Mouse (Mus musculus) embryonic facial prominence, embryonic 13.5 days (tissue): ENCODE data around the gene St8sia6. TPM values are rescaled to one million over a fixed set of nuclear protein-coding genes. Genes with fewer than 3 reads are reported as not detected.
A peak's percentile ranks its signal among the peaks of the same experiment; 100 is the strongest.

Source experiments
- ATAC-seq: fragments of 200-750 bp; cut with Nextera tagmentation; 2 replicates; pipeline ENCODE4 v1.8.0; 2017; ENCODE audit warnings: low read depth; ENCODE audit not compliant: insufficient number of reproducible peaks, insufficient read depth, low FRiP score, low TSS enrichment
- H3K27ac ChIP-seq: fragments of 300-500 bp; sonication (generic); 2 replicates; pipeline ENCODE4 v1.5.1; 2015; ENCODE audit warnings: moderate library complexity, mild to moderate bottlenecking, inconsistent platforms
- H3K27me3 ChIP-seq: fragments of 300-500 bp; sonication (generic); 2 replicates; pipeline ENCODE4 v1.6.1; 2015; ENCODE audit warnings: mild to moderate bottlenecking, inconsistent platforms
- H3K36me3 ChIP-seq: fragments of 300-500 bp; sonication (generic); 2 replicates; pipeline ENCODE4 v1.6.1; 2015; ENCODE audit warnings: mild to moderate bottlenecking, inconsistent platforms
- H3K4me1 ChIP-seq: fragments of 300-500 bp; sonication (generic); 2 replicates; pipeline ENCODE4 v1.6.1; 2015; ENCODE audit warnings: inconsistent platforms
- H3K4me2 ChIP-seq: fragments of 300-500 bp; sonication (generic); 2 replicates; pipeline ENCODE4 v1.6.1; 2015; ENCODE audit warnings: moderate library complexity, mild to moderate bottlenecking, inconsistent platforms
- H3K4me3 ChIP-seq: fragments of 300-500 bp; sonication (generic); 2 replicates; pipeline ENCODE4 v1.5.1; 2015; ENCODE audit warnings: mild to moderate bottlenecking, inconsistent platforms
- H3K9ac ChIP-seq: fragments of 300-500 bp; sonication (generic); 2 replicates; pipeline ENCODE4 v1.6.1; 2015; ENCODE audit warnings: mild to moderate bottlenecking, inconsistent platforms
- H3K9me3 ChIP-seq: fragments of 300-500 bp; sonication (generic); 2 replicates; pipeline ENCODE4 v1.6.1; 2016; ENCODE audit warnings: inconsistent platforms
- WGBS: fragments of 180-500 bp; shearing (Covaris S2); methylation state at CpG from one replicate; pipeline ENCODE4 v1.1.7; 2015; ENCODE audit warnings: mixed read lengths; 5-methylcytosine and 5-hydroxymethylcytosine counted together
- polyA plus RNA-seq: library from polyadenylated mRNA; unstranded; fragments of >200 nt; fragmentation: Nextera tagmentation; extraction: Ambion mirVana; gene quantifications from 2 replicates; pipeline ENCODE4 v1.2.1, GENCODE M21; 2015

Gene St8sia6
- polyA plus RNA-seq, result 1.0 and 1.8 TPM in 2 replicates

- Histone ChIP-seq H3K4me3 (peak within 1 kb of the TSS; percentile 60), H3K4me1 (peaks cover 4% of the 10 kb centered on the region), H3K4me2 (peak within 1 kb of the TSS; percentile 99), H3K27ac (no peak within 1 kb of the TSS), H3K9me3 (no peaks in the 10 kb centered on the region), H3K9ac (peak within 1 kb of the TSS; percentile 71), H3K27me3 (peaks cover 49% of the 10 kb centered on the region), H3K36me3 (no peaks in the 10 kb centered on the region)
- no peak for ATAC-seq
- WGBS, result 60% methylated on average over 8 of the region's 8 CpGs
Measured at GRCm38 (mm10) chr2:13793969-13794363, at the start of gene St8sia6. TSS of gene St8sia6 (minus strand) at chr2:13794064.

GRCm38 (mm10) chr2:13836310-13836709, 42.4 kb upstream of the St8sia6 start:
- H3K4me1 ChIP-seq, result no peaks in the 10 kb centered on the region
- WGBS, result 81% methylated on average over 3 of the region's 3 CpGs

GRCm38 (mm10) chr2:13834989-13835388, 41.1 kb upstream of the St8sia6 start:
- no peaks in the 10 kb centered on the region for H3K9me3 ChIP-seq
- no peak overlapping the region for H3K27ac ChIP-seq
- no peaks in the 10 kb centered on the region for H3K36me3 ChIP-seq
- H3K27me3 ChIP-seq, result no peaks in the 10 kb centered on the region
- no peak for ATAC-seq
- H3K4me3 ChIP-seq, result no peak overlapping the region
- H3K9ac ChIP-seq, result no peak overlapping the region
- no peaks in the 10 kb centered on the region for H3K4me1 ChIP-seq
- H3K4me2 ChIP-seq, result no peak overlapping the region
- WGBS, result 57% methylated on average over 1 of the region's 1 CpGs

More at GRCm38 (mm10) chr2:13836310-13836709, 42.4 kb upstream of the St8sia6 start:
- H3K4me2 ChIP-seq, result no peak overlapping the region
- no peaks in the 10 kb centered on the region for H3K9me3 ChIP-seq
- H3K27ac ChIP-seq, result no peak overlapping the region
- ATAC-seq, result no peak
- H3K36me3 ChIP-seq, result no peaks in the 10 kb centered on the region
- no peaks in the 10 kb centered on the region for H3K27me3 ChIP-seq
- H3K9ac ChIP-seq, result no peak overlapping the region
- no peak overlapping the region for H3K4me3 ChIP-seq

GRCm38 (mm10) chr2:13816645-13817044, 22.8 kb upstream of the St8sia6 start:
- Histone ChIP-seq H3K36me3 (no peaks in the 10 kb centered on the region), H3K4me3 (no peak overlapping the region), H3K27ac (no peak overlapping the region), H3K27me3 (no peaks in the 10 kb centered on the region), H3K4me1 (no peaks in the 10 kb centered on the region), H3K4me2 (no peak overlapping the region), H3K9ac (no peak overlapping the region), H3K9me3 (no peaks in the 10 kb centered on the region)
- WGBS, result 77% methylated on average over 2 of the region's 2 CpGs
- no peak for ATAC-seq

- Histone ChIP-seq H3K4me3 (no peak overlapping the region), H3K9ac (no peak overlapping the region), H3K9me3 (no peaks in the 10 kb centered on the region), H3K27me3 (no peaks in the 10 kb centered on the region), H3K4me2 (no peak overlapping the region), H3K36me3 (no peaks in the 10 kb centered on the region), H3K4me1 (no peaks in the 10 kb centered on the region), H3K27ac (no peak overlapping the region)
- ATAC-seq, result no peak
- 81% methylated on average over 5 of the region's 5 CpGs for WGBS
Measured at GRCm38 (mm10) chr2:13808593-13808992, 14.7 kb upstream of the St8sia6 start.

GRCm38 (mm10) chr2:13808008-13808407, 14.1 kb upstream of the St8sia6 start:
- H3K36me3 ChIP-seq, result no peaks in the 10 kb centered on the region
- no peak overlapping the region for H3K4me3 ChIP-seq
- H3K9ac ChIP-seq, result no peak overlapping the region
- WGBS, result 86% methylated on average over 4 of the region's 4 CpGs
- H3K27ac ChIP-seq, result no peak overlapping the region
- ATAC-seq, result no peak
- no peaks in the 10 kb centered on the region for H3K4me1 ChIP-seq
- H3K27me3 ChIP-seq, result no peaks in the 10 kb centered on the region
- H3K4me2 ChIP-seq, result no peak overlapping the region
- H3K9me3 ChIP-seq, result no peaks in the 10 kb centered on the region

GRCm38 (mm10) chr2:13806120-13806519, 12.3 kb upstream of the St8sia6 start:
- Histone ChIP-seq H3K27me3 (no peaks in the 10 kb centered on the region), H3K9ac (no peak overlapping the region), H3K4me1 (no peaks in the 10 kb centered on the region), H3K4me2 (no peak overlapping the region), H3K9me3 (no peaks in the 10 kb centered on the region), H3K27ac (no peak overlapping the region), H3K36me3 (no peaks in the 10 kb centered on the region), H3K4me3 (no peak overlapping the region)
- ATAC-seq, result no peak
- 87% methylated on average over 3 of the region's 3 CpGs for WGBS

GRCm38 (mm10) chr2:13800639-13801038, 6.8 kb upstream of the St8sia6 start:
- Histone ChIP-seq H3K4me1 (no peaks in the 10 kb centered on the region), H3K9me3 (no peaks in the 10 kb centered on the region), H3K27ac (no peak overlapping the region), H3K36me3 (no peaks in the 10 kb centered on the region), H3K4me2 (no peak overlapping the region), H3K9ac (no peak overlapping the region), H3K4me3 (no peak overlapping the region), H3K27me3 (no peaks in the 10 kb centered on the region; the same call in 1 of the 2 replicates)
- ATAC-seq, result no peak
- WGBS, result 88% methylated on average over 2 of the region's 2 CpGs

GRCm38 (mm10) chr2:13794446-13794845, 582 bp upstream of the St8sia6 start:
- Histone ChIP-seq H3K36me3 (no peaks in the 10 kb centered on the region), H3K4me2 (no peak overlapping the region), H3K4me3 (no peak overlapping the region), H3K9me3 (no peaks in the 10 kb centered on the region), H3K27me3 (peaks cover 49% of the 10 kb centered on the region), H3K27ac (no peak overlapping the region), H3K4me1 (peaks cover 4% of the 10 kb centered on the region), H3K9ac (no peak overlapping the region)
- no peak for ATAC-seq
- WGBS, result 70% methylated on average over 8 of the region's 8 CpGs

GRCm38 (mm10) chr2:13793054-13793968, 553 bp downstream of the St8sia6 start:
- H3K4me1 ChIP-seq, result peaks cover 4% of the 10 kb centered on the region
- H3K9me3 ChIP-seq, result no peaks in the 10 kb centered on the region
- peak; percentile 56; the same call in 1 of the 2 replicates for ATAC-seq
- peak overlapping the region; percentile 71 for H3K9ac ChIP-seq
- H3K36me3 ChIP-seq, result no peaks in the 10 kb centered on the region
- WGBS, result under 1% methylated on average over 89 of the region's 89 CpGs
- H3K27ac ChIP-seq, result no peak overlapping the region
- H3K27me3 ChIP-seq, result peaks cover 49% of the 10 kb centered on the region
- peak overlapping the region; percentile 60 for H3K4me3 ChIP-seq
- H3K4me2 ChIP-seq, result peak overlapping the region; percentile 99

- Histone ChIP-seq H3K4me2 (peak overlapping the region; percentile 99), H3K4me1 (peaks cover 4% of the 10 kb centered on the region), H3K27ac (no peak overlapping the region), H3K4me3 (peak overlapping the region; percentile 60), H3K27me3 (peaks cover 49% of the 10 kb centered on the region), H3K9me3 (no peaks in the 10 kb centered on the region), H3K9ac (peak overlapping the region; percentile 71; the same call in 1 of the 2 replicates), H3K36me3 (no peaks in the 10 kb centered on the region)
- no peak for ATAC-seq
- WGBS, result 36% methylated on average over 13 of the region's 13 CpGs
Measured at GRCm38 (mm10) chr2:13792256-13793005, 1.4 kb downstream of the St8sia6 start.
